Mouse (Mus musculus) gastrocnemius, postnatal 36 days (tissue): ENCODE measurements around the gene Acd. TPM values are rescaled to one million over a fixed set of nuclear protein-coding genes. Genes with fewer than 3 reads are reported as not detected.

Experiments
- DNase-seq, 2 experiments: peaks; one replicate each; pipeline ENCODE4 v3.0.0; 2022
- intact Hi-C: fragments of 180-260 bp; cut with DNase I; formaldehyde crosslinking; loops from one replicate; pipeline ENCODE4 v1.15.1; 2025
- total RNA-seq, 2 experiments: library from RNA; stranded (reverse); gene quantifications; 2 replicates each; pipeline ENCODE4 v1.2.3; 2021

The Acd gene
- total RNA-seq, 2 experiments from 2014 or later = 6.6 to 6.7 TPM

DNA sequence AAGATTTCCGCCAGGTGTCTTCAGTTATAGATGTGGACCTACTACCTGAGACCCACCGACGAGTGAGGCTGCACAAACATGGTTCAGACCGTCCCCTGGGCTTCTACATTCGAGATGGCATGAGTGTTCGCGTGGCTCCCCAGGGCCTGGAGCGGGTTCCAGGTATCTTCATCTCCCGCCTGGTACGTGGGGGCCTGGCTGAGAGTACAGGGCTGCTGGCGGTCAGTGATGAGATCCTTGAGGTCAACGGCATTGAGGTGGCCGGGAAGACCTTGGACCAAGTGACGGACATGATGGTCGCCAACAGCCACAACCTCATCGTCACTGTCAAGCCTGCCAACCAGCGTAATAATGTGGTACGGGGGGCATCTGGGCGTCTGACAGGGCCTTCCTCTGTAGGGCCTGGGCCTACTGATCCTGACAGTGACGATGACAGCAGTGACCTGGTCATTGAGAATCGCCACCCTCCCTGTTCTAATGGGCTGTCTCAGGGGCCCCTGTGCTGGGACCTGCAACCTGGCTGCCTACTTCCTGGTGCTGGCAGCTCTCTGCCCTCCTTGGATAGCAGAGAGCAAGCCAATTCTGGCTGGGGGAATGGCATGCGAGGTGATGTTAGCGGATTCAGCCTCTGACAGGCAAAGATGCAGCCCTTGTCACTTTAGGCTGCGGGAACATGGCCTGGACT lies 2.0 kb upstream of the Acd start:
- no peak for DNase-seq
- intact Hi-C loops = no loop called here

DNA sequence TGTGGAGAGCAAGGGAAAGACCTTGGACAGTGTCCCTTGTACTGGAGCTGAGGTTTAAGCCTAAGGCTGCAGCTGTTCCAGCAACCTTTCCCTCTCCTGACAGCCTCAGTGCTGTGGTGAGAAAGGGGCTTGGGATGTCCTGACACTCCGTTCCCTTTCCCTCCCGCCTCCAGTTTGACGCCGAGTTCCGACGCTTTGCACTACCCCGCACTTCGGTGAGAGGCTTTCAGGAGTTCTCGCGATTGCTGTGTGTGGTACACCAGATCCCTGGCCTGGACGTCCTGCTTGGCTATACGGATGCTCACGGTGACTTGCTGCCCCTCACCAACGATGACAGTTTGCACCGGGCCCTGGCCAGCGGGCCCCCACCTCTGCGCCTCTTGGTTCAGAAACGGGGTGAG lies 1.1 kb upstream of the Acd start:
- DNase-seq = no peak
- intact Hi-C loops = no loop called here

DNA sequence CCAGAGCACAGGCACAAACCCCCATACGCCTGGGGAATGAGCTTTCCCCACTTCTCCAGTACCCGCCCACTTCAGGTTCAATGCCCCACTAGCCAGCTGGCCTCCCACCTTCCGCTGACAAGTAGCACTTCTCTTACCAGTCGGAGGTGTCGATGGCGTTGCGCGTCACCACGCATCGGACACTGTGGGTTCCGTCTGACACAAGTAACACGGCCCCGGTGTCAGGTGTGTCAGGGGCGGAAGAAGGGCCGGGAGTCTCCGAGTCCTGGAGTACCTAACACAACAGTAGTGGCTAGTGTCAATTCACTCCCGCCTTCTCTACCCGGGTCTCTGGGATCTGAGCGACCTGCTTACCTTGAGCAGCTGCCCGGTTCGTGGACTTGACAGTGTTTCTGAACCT lies 336 bp downstream of the Acd start:
- intact Hi-C loops = no loop called here
- DNase-seq = no peak

- no peak for DNase-seq
- intact Hi-C loops = no loop called here
These were observed 1.2 kb downstream of the Acd start for GRCm38 (mm10) chr8:105699488-105700215.

DNA sequence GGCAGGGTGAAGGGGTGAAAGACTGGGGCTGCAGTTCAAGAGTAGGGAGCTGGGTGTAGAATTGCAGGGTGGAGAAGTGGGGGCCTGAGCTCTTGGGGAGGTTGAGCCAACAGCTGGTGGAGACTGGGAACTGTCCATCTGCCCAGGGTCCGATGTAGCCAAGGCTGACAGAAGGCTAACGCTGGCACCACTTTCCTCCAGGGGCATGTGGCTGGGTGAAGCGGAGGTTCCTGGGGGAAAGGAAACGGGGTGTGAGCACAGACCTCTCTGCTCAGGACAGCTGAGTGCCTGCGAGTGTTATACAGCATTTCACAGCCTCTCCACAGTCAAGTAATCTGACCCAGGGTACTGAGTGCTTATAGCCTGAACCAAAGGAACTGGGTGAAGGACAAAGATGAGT lies 2.2 kb downstream of the Acd start:
- DNase-seq = no peak
- intact Hi-C loops = no loop called here

DNA sequence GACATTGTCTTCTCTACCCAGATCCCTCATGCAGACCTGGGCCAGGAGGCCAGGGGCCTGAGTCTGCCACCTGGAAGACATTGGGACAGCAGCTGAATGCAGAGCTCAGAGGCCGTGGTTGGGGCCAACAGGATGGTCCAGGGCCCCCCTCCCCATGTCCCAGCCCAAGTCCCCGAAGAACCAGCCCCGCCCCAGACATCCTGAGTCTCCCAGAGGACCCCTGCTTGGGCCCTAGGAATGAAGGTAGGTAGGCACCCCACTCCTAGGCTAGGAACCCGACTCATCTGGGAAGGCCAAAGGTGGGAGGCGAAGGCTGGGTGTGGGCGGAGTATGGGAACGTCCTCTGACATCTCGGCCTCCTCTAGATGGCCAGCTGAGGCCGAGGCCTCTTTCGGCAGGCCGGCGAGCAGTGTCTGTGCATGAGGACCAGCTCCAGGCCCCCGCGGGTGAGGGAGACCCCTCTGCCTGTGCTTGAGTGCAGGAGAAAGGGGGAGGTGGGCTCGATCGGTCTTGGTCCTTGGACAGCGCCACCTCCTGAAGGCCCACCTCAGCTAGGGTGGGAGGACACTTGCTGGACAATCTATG lies 3.6 kb downstream of the Acd start:
- intact Hi-C loops = no loop called here
- DNase-seq = no peak

GRCm38 (mm10) chr8:105695080-105695780 lies 5.7 kb downstream of the Acd start:
- DNase-seq = no peak
- intact Hi-C loops = no loop called here

- DNase-seq = no peak
- intact Hi-C loops = no loop called here
These were observed 6.7 kb downstream of the Acd start for GRCm38 (mm10) chr8:105694051-105694799.

GRCm38 (mm10) chr8:105693648-105694047 lies 7.3 kb downstream of the Acd start:
- intact Hi-C loops = no loop called here

DNA sequence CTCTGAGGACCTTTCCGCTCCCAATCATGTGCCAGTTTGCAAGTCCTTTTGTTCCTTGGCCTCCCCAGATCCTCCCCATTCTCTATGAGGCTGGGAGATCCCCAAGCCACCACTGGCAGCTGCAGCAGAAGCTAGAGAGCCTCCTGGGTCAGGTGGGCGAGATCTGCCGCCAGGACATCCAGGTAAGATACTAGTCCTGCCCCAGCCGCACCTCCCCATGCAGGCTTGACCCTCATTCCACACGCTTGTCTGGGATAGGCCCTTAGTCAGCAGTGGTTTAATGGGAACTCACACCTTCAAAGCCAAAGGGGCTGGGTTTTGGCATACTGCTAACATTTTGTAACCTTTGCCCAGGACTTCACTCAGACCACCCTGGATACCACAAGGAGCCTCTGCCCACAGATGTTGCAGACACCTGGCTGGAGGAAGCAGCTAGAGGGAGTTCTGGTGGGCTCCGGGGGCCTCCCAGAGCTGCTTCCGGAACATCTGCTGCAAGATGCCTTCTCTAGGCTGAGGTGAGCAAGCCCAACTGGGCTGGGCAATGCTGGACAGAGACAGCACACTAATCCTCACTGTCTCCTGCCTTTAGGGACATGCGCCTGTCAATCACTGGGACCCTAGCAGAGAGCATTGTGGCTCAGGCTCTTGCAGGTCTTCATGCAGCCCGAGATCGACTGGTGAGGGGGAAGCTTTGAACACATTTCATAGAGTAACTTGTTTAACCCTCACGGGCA lies 8.3 kb downstream of the Acd start:
- intact Hi-C loops = no loop called here
- no peak for DNase-seq

More at GRCm38 (mm10) chr8:105693648-105694047, 7.3 kb downstream of the Acd start:
- DNase-seq = peak; percentile 49 to 52

DNA sequence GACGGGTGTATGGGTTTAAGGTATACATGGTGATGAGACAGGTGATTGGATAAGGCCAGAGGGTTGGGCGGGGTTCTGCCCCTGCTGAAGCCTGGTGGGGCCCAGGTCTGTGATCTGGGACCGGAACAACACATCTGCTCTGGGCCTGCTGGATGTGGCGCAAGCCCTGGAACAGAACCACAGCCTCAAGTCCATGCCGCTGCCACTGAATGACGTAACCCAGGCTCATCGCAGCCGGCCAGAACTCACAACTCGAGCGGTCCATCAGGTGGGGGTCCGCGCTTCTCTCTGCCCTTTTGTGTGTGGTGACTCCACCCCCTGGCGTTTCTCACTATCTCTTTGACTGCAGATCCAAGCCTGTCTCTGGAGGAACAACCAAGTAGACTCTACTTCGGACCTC lies 9.9 kb downstream of the Acd start:
- intact Hi-C loops = no loop called here
- DNase-seq = no peak

GRCm38 (mm10) chr8:105689983-105690360 lies 10.9 kb downstream of the Acd start:
- intact Hi-C loops = loop anchor here (5.0 kb wide), 1 partner anchor 123 kb away; the partner anchor contains the start of gene Atp6v0d1
- no peak for DNase-seq

DNA sequence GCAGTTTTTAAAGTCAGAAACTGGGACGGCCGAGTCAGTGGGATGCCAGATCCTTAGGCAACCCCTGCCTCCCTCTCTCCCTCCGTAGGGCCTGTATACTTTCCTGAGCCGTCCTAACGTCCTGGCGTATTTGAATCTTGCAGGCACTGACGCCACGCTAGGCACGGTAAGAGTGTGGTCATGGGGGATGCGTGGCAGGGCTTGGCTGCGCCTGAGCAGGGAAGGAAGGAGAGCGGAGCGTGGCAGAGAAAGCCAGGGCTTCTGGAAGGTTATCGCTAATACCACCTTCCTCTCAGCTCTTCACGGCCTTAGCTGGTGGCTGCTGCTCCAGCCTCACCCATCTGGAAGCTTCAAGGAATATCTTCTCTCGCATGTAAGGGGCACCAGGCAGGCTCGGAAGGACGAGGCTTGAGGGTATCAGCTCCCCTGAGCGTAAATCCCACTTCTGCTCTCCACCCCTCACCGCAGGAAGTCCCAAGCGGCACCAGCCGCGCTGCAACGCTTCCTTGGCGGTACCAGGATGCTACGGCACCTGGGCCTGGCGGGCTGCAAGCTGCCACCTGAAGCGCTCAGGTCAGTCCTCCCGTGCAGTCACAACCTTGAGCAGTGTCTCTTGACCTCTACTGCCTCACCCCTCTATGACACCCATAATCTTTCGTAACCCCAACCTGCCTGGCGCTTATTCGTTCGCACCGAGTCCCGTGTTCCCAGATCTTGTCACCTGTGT lies 11.5 kb downstream of the Acd start:
- no peak for DNase-seq
- intact Hi-C loops = loop anchor here (5.0 kb wide), 1 partner anchor 122 kb away; the partner anchor contains the start of gene Atp6v0d1

DNA sequence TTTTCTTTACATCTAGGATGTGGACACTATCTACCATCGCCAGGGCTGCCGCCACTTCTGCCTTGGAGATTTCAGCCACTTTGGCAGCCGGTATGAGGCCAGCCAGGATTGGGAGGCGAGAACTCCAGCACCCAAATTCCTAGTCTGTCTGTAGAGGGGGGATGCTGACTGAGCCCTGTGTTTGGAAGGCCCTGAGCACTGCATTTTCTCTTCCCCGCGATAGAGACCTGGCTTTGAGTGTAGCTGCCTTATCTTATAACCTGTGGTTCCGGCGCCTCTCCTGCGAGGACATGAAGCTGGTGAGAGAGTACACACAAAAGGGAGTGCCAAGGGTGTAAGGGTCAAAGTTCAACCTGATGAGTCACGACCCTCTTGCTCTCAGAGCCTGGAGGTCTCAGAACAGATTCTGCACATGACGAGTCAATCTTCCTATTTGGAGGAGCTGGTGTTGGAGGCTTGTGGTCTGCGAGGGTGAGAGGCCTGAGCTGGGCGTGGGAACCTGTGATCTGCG lies 12.6 kb downstream of the Acd start:
- no peak for DNase-seq
- intact Hi-C loops = loop anchor here (5.0 kb wide), 1 partner anchor 121 kb away; the partner anchor contains the start of gene Atp6v0d1

DNA sequence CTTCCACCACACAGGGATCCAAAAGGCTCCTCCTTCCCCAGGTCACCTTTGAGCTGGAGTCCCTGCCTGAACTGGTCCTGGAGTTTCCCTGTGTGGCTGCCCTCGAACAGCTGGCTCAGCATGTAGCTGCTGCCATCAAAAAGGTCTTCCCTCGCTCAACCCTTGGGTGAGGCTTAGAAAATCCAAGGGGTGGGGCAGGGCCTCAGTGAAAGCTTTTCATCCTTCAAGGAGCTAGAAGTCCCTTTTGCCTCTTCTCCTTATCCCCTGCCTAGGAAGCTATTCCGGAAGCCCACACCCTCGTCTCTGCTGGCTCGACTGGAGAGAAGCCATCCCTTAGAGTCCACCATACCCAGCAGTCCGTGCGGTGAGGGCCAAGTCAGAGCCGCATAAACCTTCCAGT lies 13.4 kb downstream of the Acd start:
- intact Hi-C loops = loop anchor here (5.0 kb wide), 1 partner anchor 120 kb away; the partner anchor contains the start of gene Atp6v0d1
- DNase-seq = no peak

DNA sequence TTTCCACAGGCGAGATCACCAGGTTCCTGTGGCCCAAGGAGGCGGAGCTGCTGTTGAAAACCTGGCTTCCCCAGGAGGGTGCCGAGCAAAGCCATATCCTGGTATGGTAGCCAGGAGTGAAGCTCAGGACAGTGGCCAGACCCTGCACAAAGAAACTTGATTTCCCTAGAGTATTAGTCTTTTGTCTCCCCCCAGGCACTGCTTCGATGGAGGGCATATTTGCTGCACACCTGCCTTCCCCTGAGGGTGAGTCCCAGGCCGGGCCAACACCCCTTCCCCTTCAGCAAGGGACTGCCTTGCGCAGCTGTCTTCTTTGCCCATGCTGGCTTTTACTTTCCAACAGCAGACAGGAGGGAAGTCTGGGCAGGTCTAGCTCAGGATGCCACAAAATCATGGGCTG lies 14.4 kb downstream of the Acd start:
- intact Hi-C loops = loop anchor here (5.0 kb wide), 1 partner anchor 119 kb away; the partner anchor contains the start of gene Atp6v0d1
- DNase-seq = no peak

DNA sequence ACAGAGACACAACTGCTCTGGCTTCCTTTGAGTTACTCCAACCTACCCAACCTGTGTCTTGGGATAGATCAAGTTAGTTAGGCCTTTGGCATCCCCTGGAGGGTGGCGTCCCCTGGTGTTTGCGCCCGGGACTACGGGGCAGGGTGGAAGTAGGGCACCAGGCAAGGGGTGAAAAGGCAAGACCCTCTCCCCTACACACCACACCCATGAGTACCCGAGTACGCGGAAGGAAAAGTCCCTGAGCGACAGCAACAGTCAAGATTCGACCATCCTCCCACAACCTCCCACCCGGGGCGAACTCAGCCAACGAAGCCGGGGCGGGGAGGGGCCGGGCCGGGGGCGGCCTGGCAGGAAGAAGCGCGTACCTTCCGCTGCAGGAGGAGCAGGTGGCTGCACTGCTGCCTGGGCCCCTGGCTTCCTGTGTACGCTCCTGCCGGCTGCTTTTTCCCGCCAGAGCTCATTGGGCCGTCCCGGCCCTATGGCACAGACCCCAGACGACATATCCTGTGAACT lies 15.1 kb downstream of the Acd start, which contains the start of gene Carmil2:
Gene Carmil2 (plus strand): TSS at position 479 of the 513 bp plus-strand sequence.
- intact Hi-C loops = loop anchor here (1.0 to 5.0 kb wide), 3 partner anchors 64 to 119 kb away; partner anchors contain the start of gene Atp6v0d1
- peak; percentile 58 to 62 for DNase-seq

- no peak for DNase-seq
- intact Hi-C loops = loop anchor here (1.0 to 5.0 kb wide), 3 partner anchors 63 to 118 kb away; partner anchors contain the start of gene Atp6v0d1
These were observed 15.6 kb downstream of the Acd start for GRCm38 (mm10) chr8:105685325-105685724.
